ENCODE assay signal across 9 mouse cellular contexts in genomic region chr14:55724411-55724871, GRCm38 (mm10). TPM values are rescaled to one million over a fixed set of nuclear protein-coding genes. Genes with fewer than 3 reads are reported as not detected.
DNase-seq lines count a peak whose midpoint lies in the region; ATAC-seq and TF ChIP-seq lines count a peak whose summit lies in the region.
"Had no signal": no experiment of that assay in that cellular context is flagged by ENCODE, and none has a peak within 500 bp of the region (broad histone marks: within the 10 kb centered on the region; RNA-seq: fewer than 3 reads in every experiment).

No protein-coding gene starts in this region.

- peaks cover 12% of the 10 kb centered on the region; the same call in 1 of the 2 replicates for H3K36me3 ChIP-seq in heart, embryonic 10.5 days
- H3K36me3 ChIP-seq in liver, postnatal 0 days (replicated peaks; ENCODE audit: insufficient read depth, low read length), result peaks cover 3% of the 10 kb centered on the region; the same call in 1 of the 2 replicates
- no peaks in the 10 kb centered on the region for H3K36me3 ChIP-seq in thymus, adult 2 months (ENCODE audit: control insufficient read depth, insufficient read depth, low read length)
- H3K36me3 ChIP-seq: hindbrain, embryonic 15.5 days had no signal

- 50% methylated on average over 8 of the region's 8 CpGs for WGBS in heart, embryonic 10.5 days
- 15% methylated on average over 8 of the region's 8 CpGs for WGBS in liver, postnatal 0 days (ENCODE audit: insufficient replicate concordance)
- 5% methylated on average over 8 of the region's 8 CpGs for WGBS in thymus, adult 2 months

- peak; percentile 23; the same call in 1 of the 2 replicates for TF ChIP-seq POLR2A in thymus, adult 2 months (IDR thresholded peaks at IDR 0.05; ENCODE audit: control insufficient read depth, extremely low read depth, insufficient read depth, low read length, poor library complexity)

- H3K27ac ChIP-seq in heart, embryonic 10.5 days, result no peak overlapping the region
- peak overlapping the region; percentile 24; the same call in 1 of the 2 replicates for H3K27ac ChIP-seq in liver, postnatal 0 days (ENCODE audit: low read depth)
- H3K27ac ChIP-seq in thymus, adult 2 months (ENCODE audit: control insufficient read depth, insufficient read depth, low read length), result peak overlapping the region; percentile 92
- H3K27ac ChIP-seq: hindbrain, embryonic 15.5 days had no signal

- H3K27me3 ChIP-seq in heart, embryonic 10.5 days (ENCODE audit: insufficient read depth, poor library complexity, severe bottlenecking), result 0 out of 2 replicates have a peak, but pooled peaks cover 5% of the 10 kb centered on the region
- no peaks in the 10 kb centered on the region for H3K27me3 ChIP-seq in liver, postnatal 0 days (ENCODE audit: insufficient read depth, low read length)
- H3K27me3 ChIP-seq in thymus, adult 2 months (ENCODE audit: control insufficient read depth, insufficient read depth, low read length), result no peaks in the 10 kb centered on the region
- H3K27me3 ChIP-seq: hindbrain, embryonic 15.5 days had no signal

- H3K4me3 ChIP-seq in heart, embryonic 10.5 days, result no peak overlapping the region
- H3K4me3 ChIP-seq in liver, postnatal 0 days (ENCODE audit: low read depth, low read length), result no peak overlapping the region
- H3K4me3 ChIP-seq in thymus, adult 2 months (ENCODE audit: control insufficient read depth, insufficient read depth, low read length), result no peak overlapping the region
- H3K4me3 ChIP-seq: hindbrain, embryonic 15.5 days had no signal

- peaks cover 16% of the 10 kb centered on the region for H3K4me1 ChIP-seq in heart, embryonic 10.5 days
- peaks cover 28% of the 10 kb centered on the region for H3K4me1 ChIP-seq in liver, postnatal 0 days (ENCODE audit: insufficient read depth)
- peaks cover 22% of the 10 kb centered on the region for H3K4me1 ChIP-seq in thymus, adult 2 months (replicated peaks; ENCODE audit: control insufficient read depth, insufficient read depth, low read length)

- peak; percentile 65 for TF ChIP-seq EP300 in liver, postnatal 0 days (IDR thresholded peaks at IDR 0.05; ENCODE audit: low read depth)

- peak; percentile 98 for DNase-seq in heart, adult 11 months
- DNase-seq in heart, embryonic 10.5 days (ENCODE audit: low spot score), result no peak
- peak; percentile 72 for DNase-seq in c-Kit-positive CD71-negative TER-119-negative erythroid progenitor cells, embryonic 14.5 days (ENCODE audit: low read depth)
- DNase-seq in liver, postnatal 0 days, result peak; percentile 62
- DNase-seq in thymus, adult 2 months, result peak; percentile 81
- DNase-seq in cerebellum, adult 11 months, result no peak
- no peak for DNase-seq in neural tube, embryonic 10.5 days (ENCODE audit: extremely low spot score, low spot score)
- DNase-seq in right cerebral cortex, adult 18-20 months, result no peak

- no peak for TF ChIP-seq CTCF in liver, postnatal 0 days (IDR thresholded peaks at IDR 0.05; ENCODE audit: low read depth)
- TF ChIP-seq CTCF in thymus, adult 2 months (IDR thresholded peaks at IDR 0.05; ENCODE audit: borderline replicate concordance, control insufficient read depth, extremely low read depth, insufficient read depth, low read length, poor library complexity), result no peak

- ATAC-seq in liver, postnatal 0 days, result peak; percentile 5; the same call in 1 of the 2 replicates

- H3K9me3 ChIP-seq in heart, embryonic 10.5 days, result no peaks in the 10 kb centered on the region
- no peaks in the 10 kb centered on the region for H3K9me3 ChIP-seq in liver, postnatal 0 days (ENCODE audit: low read length)
- H3K9me3 ChIP-seq: hindbrain, embryonic 15.5 days had no signal

- H3K9ac ChIP-seq in liver, postnatal 0 days (replicated peaks), result no peak overlapping the region
- H3K9ac ChIP-seq: hindbrain, embryonic 15.5 days had no signal

- peak overlapping the region; percentile 5; the same call in 1 of the 2 replicates for H3K4me2 ChIP-seq in liver, postnatal 0 days (ENCODE audit: low read depth, low read length)
- H3K4me2 ChIP-seq: hindbrain, embryonic 15.5 days had no signal

RNA-seq across cellular contexts. Expression of gene Rabggta, which starts 2.4 kb away (rescaled TPM):
- 25.1 and 29.4 TPM in 2 replicates for polyA plus RNA-seq in heart, embryonic 10.5 days (2016; fragmentation: Nextera tagmentation; extraction: Ambion mirVana)
- polyA plus RNA-seq in liver, postnatal 0 days (2015; fragmentation: Nextera tagmentation; extraction: Ambion mirVana), result 18.5 and 21.2 TPM in 2 replicates
- 80.5 and 84.9 TPM in 2 replicates for polyA plus RNA-seq in thymus, adult 2 months (2012; rRNA removed)

RNA-seq across cellular contexts. Expression of gene Tgm1, which starts 10.7 kb away (rescaled TPM):
- 0.46 and 1.6 TPM in 2 replicates for polyA plus RNA-seq in heart, embryonic 10.5 days (2016; fragmentation: Nextera tagmentation; extraction: Ambion mirVana)
- 3.6 and 4.7 TPM in 2 replicates for polyA plus RNA-seq in liver, postnatal 0 days (2015; fragmentation: Nextera tagmentation; extraction: Ambion mirVana)
- 7.2 and 8.2 TPM in 2 replicates for polyA plus RNA-seq in thymus, adult 2 months (2012; rRNA removed)

RNA-seq across cellular contexts. Expression of gene Dhrs1, which starts 21.0 kb away (rescaled TPM):
- 59.7 and 60.5 TPM in 2 replicates for polyA plus RNA-seq in heart, embryonic 10.5 days (2016; fragmentation: Nextera tagmentation; extraction: Ambion mirVana)
- 98.6 and 103 TPM in 2 replicates for polyA plus RNA-seq in liver, postnatal 0 days (2015; fragmentation: Nextera tagmentation; extraction: Ambion mirVana)
- 78.9 and 93.5 TPM in 2 replicates for polyA plus RNA-seq in thymus, adult 2 months (2012; rRNA removed)

RNA-seq across cellular contexts. Expression of gene Nop9, which starts 21.1 kb away (rescaled TPM):
- polyA plus RNA-seq in heart, embryonic 10.5 days (2016; fragmentation: Nextera tagmentation; extraction: Ambion mirVana), result 33.2 and 49.1 TPM in 2 replicates
- 13.2 and 14.5 TPM in 2 replicates for polyA plus RNA-seq in liver, postnatal 0 days (2015; fragmentation: Nextera tagmentation; extraction: Ambion mirVana)
- polyA plus RNA-seq in thymus, adult 2 months (2012; rRNA removed), result 41.5 and 43.6 TPM in 2 replicates

RNA-seq across cellular contexts. Expression of gene Cideb, which starts 33.8 kb away (rescaled TPM):
- 1.4 and 2.0 TPM in 2 replicates for polyA plus RNA-seq in heart, embryonic 10.5 days (2016; fragmentation: Nextera tagmentation; extraction: Ambion mirVana)
- polyA plus RNA-seq in liver, postnatal 0 days (2015; fragmentation: Nextera tagmentation; extraction: Ambion mirVana), result 191 and 192 TPM in 2 replicates
- 1.8 and 2.7 TPM in 2 replicates for polyA plus RNA-seq in thymus, adult 2 months (2012; rRNA removed)

Comparison
In these comparisons a context has a peak if more than half of its experiments do, and no peak if none do; other contexts are left out.
1. DNase-seq: peak in heart, adult 11 months (single experiment), c-Kit-positive CD71-negative TER-119-negative erythroid progenitor cells, embryonic 14.5 days (single experiment), liver, postnatal 0 days (single experiment) and thymus, adult 2 months (single experiment); none in heart, embryonic 10.5 days (single experiment), cerebellum, adult 11 months (single experiment), neural tube, embryonic 10.5 days (single experiment) and right cerebral cortex, adult 18-20 months (single experiment).